Mouse (Mus musculus) lung, postnatal 25 days (tissue): ENCODE data around the gene Tmem258.

Experiments
- DNase-seq: peaks from one replicate; pipeline ENCODE4 v3.0.0; 2022; ENCODE audit warnings: low spot score

Gene Tmem258

GRCm38 (mm10) chr19:10184096-10184495 lies 19.7 kb upstream of the Tmem258 start:
- DNase-seq = peak; percentile 51

DNA sequence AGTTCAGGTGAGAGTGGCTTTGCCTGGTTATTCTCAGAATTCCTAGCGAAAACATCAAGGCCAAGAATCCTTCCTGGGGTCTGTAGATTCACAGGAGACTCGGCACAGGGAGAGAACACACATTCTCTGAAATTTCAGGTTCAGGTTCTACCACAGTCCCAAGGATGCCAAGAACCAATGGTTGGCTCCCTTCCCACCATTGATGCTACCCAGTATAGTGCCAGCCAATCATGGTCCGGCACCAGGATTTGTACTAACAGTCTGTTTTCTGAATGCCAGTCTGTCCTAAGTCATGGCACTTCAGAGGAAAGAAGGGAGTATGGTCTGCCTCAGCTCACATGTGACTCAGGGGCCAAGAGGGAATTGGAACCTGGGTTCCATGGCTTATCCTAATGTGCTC lies 17.9 kb upstream of the Tmem258 start:
- no peak for DNase-seq

DNA sequence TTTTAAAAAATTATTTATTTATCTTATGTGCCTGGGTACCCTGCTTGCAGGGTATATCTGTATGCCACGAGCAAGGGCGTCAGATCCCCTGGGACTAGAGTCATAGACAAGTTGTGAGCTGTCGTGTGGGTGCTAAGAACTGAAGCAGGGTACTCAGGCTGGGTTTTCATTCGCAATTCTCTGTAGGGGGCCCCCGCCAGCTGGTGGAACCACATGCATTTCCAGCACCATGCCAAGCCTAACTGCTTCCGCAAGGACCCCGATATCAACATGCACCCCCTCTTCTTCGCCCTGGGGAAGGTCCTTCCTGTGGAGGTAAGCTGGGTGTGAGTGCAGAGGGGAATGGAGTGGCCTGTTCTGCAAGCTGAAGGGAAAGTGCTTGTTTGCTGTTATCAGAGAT lies 17.2 kb upstream of the Tmem258 start:
- no peak for DNase-seq

- DNase-seq = no peak
Measured at GRCm38 (mm10) chr19:10188281-10188811, 15.5 kb upstream of the Tmem258 start.

DNA sequence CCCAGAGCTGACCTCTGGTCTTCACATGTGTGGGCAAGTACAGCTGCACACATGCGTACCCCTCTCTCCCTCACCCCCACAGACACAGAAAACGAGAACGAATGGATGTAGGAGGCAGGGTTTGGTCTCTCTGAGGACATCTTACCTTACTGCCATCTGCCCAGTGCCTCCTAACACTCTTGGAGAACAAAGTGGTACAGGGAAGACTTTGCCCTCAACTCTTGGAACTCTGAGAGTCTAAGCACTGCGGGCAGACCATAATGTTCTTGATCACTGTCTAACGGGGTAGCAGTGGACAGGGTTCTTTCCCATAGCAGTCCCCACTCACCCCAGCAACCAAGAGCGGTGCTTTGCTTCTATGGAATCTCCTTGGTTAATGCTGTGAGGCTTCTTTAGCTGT lies 14.8 kb upstream of the Tmem258 start:
- no peak for DNase-seq

DNA sequence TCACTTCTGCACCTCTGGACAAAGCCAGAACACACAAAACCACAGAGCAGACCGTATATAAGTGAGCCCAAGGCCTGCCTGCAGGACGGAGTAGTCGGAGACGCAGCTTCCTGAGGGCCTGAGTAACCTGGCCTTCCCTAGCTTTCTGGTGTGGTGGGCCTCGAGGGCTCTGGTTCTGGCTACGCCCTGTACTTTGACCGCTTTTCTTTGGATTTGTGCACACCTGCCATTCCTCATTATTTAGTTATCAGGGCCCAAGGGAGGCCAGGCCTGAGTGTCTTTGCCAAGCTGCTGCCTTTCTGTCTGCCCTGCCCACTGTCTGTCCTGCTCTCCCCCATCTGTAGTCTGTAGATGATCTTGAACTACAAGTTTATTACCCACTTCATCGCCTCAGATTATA lies 13.9 kb upstream of the Tmem258 start:
- DNase-seq = no peak

- peak; percentile 70 for DNase-seq
Measured at GRCm38 (mm10) chr19:10190796-10191195, 13.0 kb upstream of the Tmem258 start.

- no peak for DNase-seq
Measured at GRCm38 (mm10) chr19:10191326-10191725, 12.5 kb upstream of the Tmem258 start.

GRCm38 (mm10) chr19:10194337-10194736 lies 9.5 kb upstream of the Tmem258 start:
- DNase-seq = no peak

DNA sequence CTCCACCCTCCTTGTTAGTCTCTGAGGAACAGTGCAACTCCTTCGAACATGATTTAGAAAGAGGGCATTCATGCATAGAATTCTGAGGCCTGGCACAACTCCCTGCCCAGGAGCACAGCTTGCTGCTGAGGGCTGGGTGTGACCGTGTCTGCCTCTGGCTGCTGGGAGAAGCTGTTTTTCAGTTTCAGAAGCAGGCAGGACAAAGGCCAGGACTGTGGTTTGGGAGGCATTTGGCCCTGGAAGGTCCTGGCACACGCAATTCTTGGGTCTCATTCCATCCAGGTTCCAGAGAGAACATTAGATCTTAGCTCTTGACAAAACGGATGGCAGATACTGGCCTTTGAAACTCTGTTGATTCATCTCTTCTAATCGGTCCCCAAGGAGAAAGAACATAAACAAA lies 8.6 kb upstream of the Tmem258 start:
- no peak for DNase-seq

GRCm38 (mm10) chr19:10197130-10197529 lies 6.7 kb upstream of the Tmem258 start:
- no peak for DNase-seq

- no peak for DNase-seq
Measured at GRCm38 (mm10) chr19:10198286-10198685, 5.5 kb upstream of the Tmem258 start.

GRCm38 (mm10) chr19:10198723-10199122 lies 5.1 kb upstream of the Tmem258 start:
- DNase-seq = peak; percentile 73

GRCm38 (mm10) chr19:10203146-10203847 lies 517 bp upstream of the Tmem258 start:
- DNase-seq = no peak

DNA sequence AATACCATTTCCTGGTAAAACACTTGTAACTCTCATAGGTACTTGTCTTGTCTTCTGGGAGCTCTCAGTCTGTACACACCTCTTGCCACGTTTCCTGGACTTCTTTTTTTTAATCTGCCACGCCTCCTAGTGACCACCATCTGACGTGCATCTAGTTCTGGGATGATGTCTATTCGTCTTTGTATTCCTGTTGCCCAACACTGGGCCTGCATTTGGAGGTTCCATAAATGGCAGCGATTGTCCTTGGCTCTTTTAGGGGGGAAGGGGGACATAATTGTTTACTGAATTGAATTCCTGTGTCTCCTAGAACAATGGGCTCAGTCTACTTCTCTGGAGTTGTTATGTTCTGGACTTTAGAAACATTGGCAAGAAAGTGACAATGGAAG lies 795 bp downstream of the Tmem258 start:
- peak; percentile 86 for DNase-seq

DNA sequence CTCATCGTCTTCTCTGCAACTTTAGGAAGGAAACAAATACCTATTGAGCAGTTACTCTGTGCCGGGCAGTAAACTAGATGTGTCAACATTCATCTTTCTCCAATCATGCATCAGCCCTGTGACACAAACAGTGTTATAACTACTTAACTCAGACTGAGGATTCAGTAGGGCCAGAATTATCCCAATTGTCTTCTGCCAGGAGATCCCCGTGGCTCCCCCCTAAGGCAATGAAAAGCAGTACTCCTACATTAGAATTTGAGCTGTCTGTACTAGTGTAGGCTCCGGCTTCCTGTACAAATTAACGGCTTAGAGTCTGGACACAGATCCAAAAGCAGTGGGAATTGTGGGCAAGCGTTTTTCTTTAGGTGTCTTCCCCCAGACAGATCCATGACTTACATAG lies 1.2 kb downstream of the Tmem258 start:
- no peak for DNase-seq

DNA sequence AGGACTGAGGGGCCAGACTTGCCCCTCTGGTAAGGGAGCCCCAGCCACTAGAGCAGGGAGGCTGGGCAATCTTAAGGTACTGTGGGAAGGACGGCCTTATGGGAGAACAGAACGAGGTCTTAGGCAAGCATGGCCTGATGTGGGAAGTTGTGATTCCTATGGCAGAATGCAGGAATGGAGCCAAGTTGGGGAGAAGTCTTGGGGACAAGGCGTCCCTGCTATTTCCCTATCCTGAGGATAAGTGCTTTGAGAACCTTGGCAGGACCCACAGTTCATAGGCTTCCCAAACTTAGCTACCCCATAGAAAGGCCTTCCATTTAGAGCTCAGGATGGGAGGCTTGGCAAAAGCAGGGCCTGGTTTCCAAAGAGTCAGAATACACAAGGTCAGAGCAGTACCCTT lies 5.0 kb downstream of the Tmem258 start:
- DNase-seq = no peak

GRCm38 (mm10) chr19:10210885-10211284 lies 7.1 kb downstream of the Tmem258 start:
- no peak for DNase-seq

GRCm38 (mm10) chr19:10213796-10214471 lies 10.1 kb downstream of the Tmem258 start:
- DNase-seq = no peak

DNA sequence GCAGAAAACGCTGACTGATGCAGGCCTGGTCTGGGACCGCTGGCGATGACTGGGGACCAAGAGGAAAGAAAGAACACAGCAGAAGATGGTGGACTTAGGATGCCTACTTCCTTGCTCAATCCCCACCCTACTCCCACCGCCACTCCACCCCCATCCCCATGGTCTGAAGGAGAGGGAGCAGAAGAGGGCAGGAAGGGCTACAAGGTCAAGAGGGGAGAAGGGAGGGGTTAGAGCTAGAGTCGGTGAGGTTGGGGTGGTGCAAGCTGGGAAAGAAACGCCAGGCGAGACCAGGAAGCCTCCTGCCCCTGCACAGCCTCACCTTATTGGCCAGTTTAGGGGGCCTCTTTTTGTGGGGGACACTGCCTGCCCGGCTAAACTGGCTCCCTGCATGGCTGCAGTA lies 12.3 kb downstream of the Tmem258 start:
- DNase-seq = no peak

DNA sequence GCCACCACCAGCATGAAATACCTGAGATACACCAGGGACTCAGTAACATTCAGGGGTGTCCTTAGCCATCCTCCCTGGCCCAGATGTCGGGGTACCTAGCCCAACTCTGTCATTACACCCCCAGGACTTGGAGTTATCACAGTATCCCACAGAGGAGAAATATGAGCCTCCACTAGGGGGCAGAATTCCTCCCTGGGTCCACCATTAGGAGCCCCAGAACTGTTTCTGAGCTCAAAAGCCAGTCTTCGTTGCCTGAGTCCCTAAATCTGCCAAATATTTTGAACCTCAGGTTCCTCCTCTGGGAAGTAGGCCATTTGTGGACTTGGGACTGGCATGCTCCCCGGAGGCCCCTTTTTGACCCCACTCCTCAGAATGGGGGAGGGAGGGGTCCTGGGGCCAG lies 15.3 kb downstream of the Tmem258 start:
- DNase-seq = peak; percentile 52

DNA sequence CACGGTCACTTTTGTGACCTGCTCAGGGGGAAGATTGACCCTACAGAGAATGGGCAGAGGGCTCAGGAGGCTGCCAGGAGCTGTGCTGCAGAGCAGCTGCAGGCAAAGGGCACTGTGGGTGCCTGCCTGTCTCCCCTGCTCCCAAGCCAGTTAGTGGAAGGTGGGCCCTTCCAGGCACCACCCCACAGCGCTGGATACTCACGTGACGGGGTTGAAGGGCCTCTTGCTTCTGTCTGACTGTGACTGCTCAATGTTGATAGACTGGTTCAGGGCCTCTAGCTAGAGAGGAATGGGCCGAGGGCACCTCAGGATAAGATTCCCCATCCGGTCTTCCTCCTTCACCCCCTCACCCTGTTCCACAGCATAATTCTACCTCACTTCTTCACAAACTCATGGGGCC lies 15.8 kb downstream of the Tmem258 start:
- DNase-seq = no peak

DNA sequence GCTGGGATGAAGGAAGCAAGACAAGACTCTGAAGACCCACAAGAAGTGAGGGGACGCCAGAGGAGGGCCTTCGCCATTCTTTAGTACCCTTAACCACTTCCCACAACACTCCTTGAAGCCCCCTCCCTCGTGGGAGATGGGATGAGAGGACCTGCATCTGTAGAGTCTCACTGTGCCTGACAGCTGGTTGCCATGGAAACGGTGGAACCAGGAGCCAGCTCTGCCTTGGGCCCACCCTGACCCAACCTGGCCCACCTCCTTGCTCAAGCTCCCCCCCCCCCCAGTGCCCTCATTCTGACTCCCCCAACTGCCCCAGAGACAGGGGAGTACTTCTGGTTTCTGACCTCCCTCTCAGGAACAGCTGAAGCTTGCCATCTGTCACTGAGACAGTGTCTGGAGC lies 17.8 kb downstream of the Tmem258 start:
- no peak for DNase-seq

GRCm38 (mm10) chr19:10222656-10223055 lies 18.8 kb downstream of the Tmem258 start:
- no peak for DNase-seq
